Mouse (Mus musculus) thymus, adult 2 months (tissue): Measurements from ENCODE around the gene Wdr1. TPM values are rescaled to one million over a fixed set of nuclear protein-coding genes. Genes with fewer than 3 reads are reported as not detected.
"Not testable (repeated sequence)": the region's sequence is repeated elsewhere in the genome, so short reads cannot be mapped to it uniquely, and the experiment has no call there.

Source experiments
- DNase-seq: peaks from one replicate; pipeline ENCODE4 v3.0.0; 2021
- H3K27ac ChIP-seq: fragments of 200-500 bp; 2 replicates; pipeline ENCODE4 v1.5.1; 2012; ENCODE audit warnings: low read length, control low read depth; ENCODE audit not compliant: control insufficient read depth, insufficient read depth
- H3K27me3 ChIP-seq: fragments of 200-500 bp; 2 replicates; pipeline ENCODE4 v1.6.1; 2012; ENCODE audit warnings: mild to moderate bottlenecking, low read length, moderate library complexity, mixed read lengths; ENCODE audit not compliant: control insufficient read depth, insufficient read depth
- H3K36me3 ChIP-seq: fragments of 200-500 bp; 2 replicates; pipeline ENCODE4 v1.6.1; 2012; ENCODE audit warnings: mild to moderate bottlenecking, low read length, moderate library complexity; ENCODE audit not compliant: control insufficient read depth, insufficient read depth
- H3K4me1 ChIP-seq: fragments of 200-500 bp; replicated peaks from 2 replicates; pipeline ENCODE4 v1.6.1; 2012; ENCODE audit warnings: low read length; ENCODE audit not compliant: control insufficient read depth, insufficient read depth
- H3K4me3 ChIP-seq: fragments of 200-500 bp; 2 replicates; pipeline ENCODE4 v1.5.1; 2012; ENCODE audit warnings: mild to moderate bottlenecking, low read length, control low read depth, moderate library complexity; ENCODE audit not compliant: control insufficient read depth, insufficient read depth
- CTCF ChIP-seq: fragments of 200-500 bp; IDR thresholded peaks from 2 replicates; pipeline ENCODE4 v1.5.1; 2012; ENCODE audit warnings: mild to moderate bottlenecking, control low read depth, low read length, moderate library complexity, borderline replicate concordance; ENCODE audit not compliant: control insufficient read depth, poor library complexity, insufficient read depth; ENCODE audit errors: extremely low read depth
- POLR2A ChIP-seq: fragments of 200-500 bp; IDR thresholded peaks from 2 replicates; pipeline ENCODE4 v1.6.1; 2012; ENCODE audit warnings: mild to moderate bottlenecking, low read length, control low read depth, moderate library complexity; ENCODE audit not compliant: control insufficient read depth, poor library complexity, insufficient read depth; ENCODE audit errors: extremely low read depth
- WGBS: fragments of 180-500 bp; shearing (Covaris S2); methylation state at CpG from one replicate; pipeline ENCODE4 v1.1.7; 2018; 5-methylcytosine and 5-hydroxymethylcytosine counted together
- polyA plus RNA-seq: library from polyadenylated mRNA; depleted of rRNA; stranded (reverse); fragments of >200 nt; gene quantifications from 2 replicates; pipeline ENCODE4 v1.2.3, GENCODE M21; 2012

The Wdr1 gene
- polyA plus RNA-seq, 1 experiment, result 272 TPM

- Histone ChIP-seq H3K4me1 (peaks cover 14% of the 10 kb centered on the region), H3K36me3 (no peaks in the 10 kb centered on the region), H3K27me3 (no peaks in the 10 kb centered on the region), H3K27ac (no peak overlapping the region), H3K4me3 (no peak overlapping the region)
- DNase-seq, result no peak
- no peak for TF ChIP-seq CTCF
- no peak for TF ChIP-seq POLR2A
- WGBS, result 69% methylated on average over 7 of the region's 7 CpGs
Measured at GRCm38 (mm10) chr5:38483518-38484110, 79.4 kb downstream of the Wdr1 start.

DNA sequence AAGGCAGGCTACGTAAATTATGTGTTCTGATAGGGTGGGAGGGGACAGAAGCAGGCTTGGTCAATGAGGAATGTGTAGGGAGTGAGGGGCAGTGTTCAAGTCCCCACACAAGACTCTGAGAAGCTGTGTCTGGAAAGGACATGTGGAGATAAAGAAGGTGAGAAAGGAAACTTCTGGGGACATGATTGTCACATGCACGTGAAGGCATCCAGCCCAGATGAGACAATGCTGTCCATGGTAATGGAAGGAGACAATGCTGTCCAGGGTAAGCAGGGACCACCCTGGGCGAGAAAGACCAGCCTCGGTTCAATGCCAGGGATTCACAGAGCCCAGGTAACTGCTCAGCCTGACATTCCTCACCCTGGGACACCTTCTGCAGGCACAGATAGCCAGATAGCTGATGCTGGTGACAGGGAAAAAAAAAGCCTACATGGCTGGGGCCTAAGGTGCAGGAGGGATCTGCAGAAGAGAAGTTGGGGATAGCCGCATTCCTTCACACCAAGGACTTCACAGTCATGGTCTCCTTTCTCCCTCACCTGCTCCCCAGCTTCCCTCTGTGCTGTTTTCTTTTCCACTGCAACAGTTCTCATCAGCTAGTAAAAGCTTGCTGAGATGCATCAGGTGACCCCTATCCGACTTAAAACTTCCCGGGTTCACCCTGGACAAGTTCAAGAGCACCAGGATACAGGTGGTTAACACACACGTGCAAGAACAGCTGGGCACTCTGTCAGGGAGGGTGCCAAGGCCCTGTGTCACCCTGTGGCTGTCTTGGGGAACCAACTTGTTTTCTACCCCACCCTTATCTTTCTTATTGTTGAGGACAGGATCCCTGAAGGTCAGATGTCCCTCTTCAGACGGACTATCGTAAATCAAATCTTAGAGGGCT, 82.0 kb downstream of the Wdr1 start:
- no peak overlapping the region for H3K27ac ChIP-seq
- 90% methylated on average over 10 of the region's 10 CpGs for WGBS
- TF ChIP-seq CTCF, result no peak
- TF ChIP-seq POLR2A, result no peak
- H3K27me3 ChIP-seq, result no peaks in the 10 kb centered on the region
- peaks cover 18% of the 10 kb centered on the region for H3K4me1 ChIP-seq
- no peak overlapping the region for H3K4me3 ChIP-seq
- DNase-seq, result no peak
- no peaks in the 10 kb centered on the region for H3K36me3 ChIP-seq

DNA sequence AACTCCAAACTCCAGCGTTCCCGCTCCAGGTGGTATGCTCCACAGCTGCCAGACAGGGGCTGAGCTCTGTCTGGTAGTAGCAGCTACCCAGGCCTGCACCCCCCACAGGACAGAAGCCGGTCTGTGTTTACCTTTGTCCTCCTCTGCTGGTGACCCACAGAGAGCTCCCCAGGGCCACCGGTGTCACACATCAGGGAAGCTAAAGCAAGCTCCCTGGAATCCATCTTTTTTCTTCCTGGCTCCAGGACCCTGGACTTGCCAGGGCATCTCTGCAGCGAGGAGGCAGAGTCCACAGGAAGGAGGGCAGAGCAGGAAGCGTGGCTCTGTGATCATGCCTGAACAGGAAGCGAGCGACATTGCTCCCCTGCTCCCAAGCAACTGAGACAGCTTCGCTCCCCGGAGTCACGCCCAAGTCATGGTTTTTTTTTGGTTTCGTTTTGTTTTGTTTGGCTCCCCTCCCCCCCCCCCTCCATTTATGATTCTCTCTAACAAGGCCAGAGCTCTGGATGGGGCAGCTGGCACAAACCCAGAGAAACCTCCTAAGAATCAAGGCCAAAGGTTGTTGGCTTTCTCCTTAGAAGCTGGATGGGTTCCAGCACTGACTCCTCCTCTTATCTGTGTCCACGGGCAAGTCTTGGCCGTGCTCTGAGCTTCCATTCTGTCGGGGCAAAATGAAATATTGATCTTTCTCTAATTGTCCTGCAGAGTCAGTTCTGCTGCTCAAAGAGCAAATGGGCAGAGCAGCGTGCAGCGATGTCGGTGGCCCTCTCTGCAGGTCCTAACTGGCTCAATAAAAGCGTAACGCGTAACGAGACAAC, 82.9 kb downstream of the Wdr1 start:
- 30% methylated on average over 22 of the region's 22 CpGs for WGBS
- H3K27me3 ChIP-seq, result no peaks in the 10 kb centered on the region

GRCm38 (mm10) chr5:38479545-38479907, 83.5 kb downstream of the Wdr1 start:
- Histone ChIP-seq H3K4me1 (peaks cover 18% of the 10 kb centered on the region), H3K27ac (peak overlapping the region; percentile 85), H3K4me3 (peak overlapping the region; percentile 94)
- not testable (repeated sequence) for H3K36me3 ChIP-seq, H3K27me3 ChIP-seq, DNase-seq

More for the DNA sequence above, 82.9 kb downstream of the Wdr1 start:
- peak overlapping the region; percentile 85 for H3K27ac ChIP-seq
- TF ChIP-seq CTCF (no peak), POLR2A (0 out of 2 replicates have a peak, but pooled peaks have one; percentile 12)
- H3K36me3 ChIP-seq, result no peaks in the 10 kb centered on the region; the same call in 1 of the 2 replicates
- peak overlapping the region; percentile 94 for H3K4me3 ChIP-seq
- DNase-seq, result peak; percentile 66
- H3K4me1 ChIP-seq, result peaks cover 18% of the 10 kb centered on the region

DNA sequence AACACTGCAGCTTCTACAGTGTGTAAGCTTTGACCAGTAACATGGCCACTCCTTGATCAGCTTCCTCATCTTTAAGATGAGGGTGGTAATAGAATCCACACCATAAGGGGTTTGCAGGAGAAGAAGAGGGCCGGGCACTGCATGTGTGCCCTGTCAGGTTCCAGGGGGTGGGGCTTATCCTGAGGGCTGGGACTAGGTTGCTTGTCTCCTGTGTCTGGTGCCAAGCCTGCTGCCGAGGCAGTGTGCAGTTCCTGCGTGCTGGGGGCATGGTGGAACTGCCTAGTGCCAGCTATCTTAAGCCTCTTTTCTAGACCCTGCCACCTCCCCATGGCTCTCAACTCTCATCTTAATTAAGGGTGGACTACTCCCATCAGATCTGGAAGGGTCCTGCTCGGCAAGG, 84.0 kb downstream of the Wdr1 start:
- Histone ChIP-seq H3K4me3 (peak overlapping the region; percentile 24), H3K36me3 (no peaks in the 10 kb centered on the region; the same call in 1 of the 2 replicates), H3K27me3 (no peaks in the 10 kb centered on the region), H3K27ac (no peak overlapping the region; the same call in 1 of the 2 replicates), H3K4me1 (peaks cover 16% of the 10 kb centered on the region)
- WGBS, result 7% methylated on average over 4 of the region's 4 CpGs
- peak; percentile 57 for DNase-seq
- TF ChIP-seq POLR2A, result no peak
- TF ChIP-seq CTCF, result no peak

GRCm38 (mm10) chr5:38477731-38478445, 85.1 kb downstream of the Wdr1 start:
- no peak for DNase-seq
- no peaks in the 10 kb centered on the region; the same call in 1 of the 2 replicates for H3K36me3 ChIP-seq
- TF ChIP-seq POLR2A, result no peak
- no peak for TF ChIP-seq CTCF
- no peak overlapping the region for H3K27ac ChIP-seq
- no peak overlapping the region for H3K4me3 ChIP-seq
- 91% methylated on average over 7 of the region's 7 CpGs for WGBS
- peaks cover 16% of the 10 kb centered on the region for H3K4me1 ChIP-seq
- H3K27me3 ChIP-seq, result no peaks in the 10 kb centered on the region
